Mouse (Mus musculus) heart, postnatal 14 days (tissue): ENCODE results near the gene Abcb8. TPM values are rescaled to one million over a fixed set of nuclear protein-coding genes. Genes with fewer than 3 reads are reported as not detected.

Experiments
- DNase-seq, 2 experiments: peaks; one replicate each; pipeline ENCODE4 v3.0.0; 2021 to 2022
- intact Hi-C: fragments of 180-260 bp; cut with DNase I; formaldehyde crosslinking; loops from one replicate; pipeline ENCODE4 v1.15.1; 2025
- total RNA-seq, 2 experiments: library from RNA; stranded (reverse); gene quantifications; 2 replicates each; pipeline ENCODE4 v1.2.3; 2021

The Abcb8 gene
- total RNA-seq, 2 experiments from 2014 or later, result 81.9 to 87.0 TPM

- intact Hi-C loops, result no loop called here
Measured at GRCm38 (mm10) chr5:24447624-24448298, 54.3 kb downstream of the Abcb8 start, which contains the start of gene Tmub1. TSS of gene Tmub1 (minus strand) at chr5:24447854.

GRCm38 (mm10) chr5:24451264-24452029, 58.0 kb downstream of the Abcb8 start:
- DNase-seq, result peak; percentile 90 to 92
- intact Hi-C loops, result loop anchor here (5.0 kb wide), 1 partner anchor 34 kb away; no protein-coding TSS in a partner anchor

More at GRCm38 (mm10) chr5:24447624-24448298, 54.3 kb downstream of the Abcb8 start, which contains the start of gene Tmub1:
- peak; percentile 77 to 83 for DNase-seq

- DNase-seq, result peak; percentile 33 to 40
- intact Hi-C loops, result loop anchor here (5.0 kb wide), 1 partner anchor 35 kb away; no protein-coding TSS in a partner anchor
Measured at GRCm38 (mm10) chr5:24452030-24452690, 58.7 kb downstream of the Abcb8 start, which contains the start of gene Agap3. TSS of gene Agap3 (plus strand) at chr5:24452177.

GRCm38 (mm10) chr5:24452691-24453233, 59.3 kb downstream of the Abcb8 start:
- intact Hi-C loops, result loop anchor here (5.0 kb wide), 1 partner anchor 35 kb away; no protein-coding TSS in a partner anchor

GRCm38 (mm10) chr5:24453283-24453984, 60.0 kb downstream of the Abcb8 start:
- intact Hi-C loops, result loop anchor here (5.0 kb wide), 1 partner anchor 36 kb away; no protein-coding TSS in a partner anchor
- no peak for DNase-seq

More at GRCm38 (mm10) chr5:24452691-24453233, 59.3 kb downstream of the Abcb8 start:
- DNase-seq, result peak; percentile 34 to 55

GRCm38 (mm10) chr5:24453985-24454303, 60.5 kb downstream of the Abcb8 start:
- intact Hi-C loops, result loop anchor here (2.0 to 5.0 kb wide), 2 partner anchors 15 to 37 kb away; no protein-coding TSS in a partner anchor
- no peak for DNase-seq

- DNase-seq, result no peak
- intact Hi-C loops, result loop anchor here (2.0 kb wide), 1 partner anchor 14 kb away; no protein-coding TSS in a partner anchor
Measured at GRCm38 (mm10) chr5:24455076-24455475, 61.6 kb downstream of the Abcb8 start.

- DNase-seq, result no peak
- intact Hi-C loops, result loop anchor here (2.0 kb wide), 1 partner anchor 13 kb away; no protein-coding TSS in a partner anchor
Measured at GRCm38 (mm10) chr5:24455613-24456012, 62.1 kb downstream of the Abcb8 start.

Other genes with a start within 250 kb of the Abcb8 start
- gene Nupl2, start 228.7 kb upstream of the Abcb8 start, total RNA-seq, result 1 to 10 TPM; 7.1 to 8.3 TPM
- 10 to 100 TPM; 75.5 to 85.8 TPM for gene Kcnh2, start 42.1 kb upstream of the Abcb8 start, total RNA-seq
- 10 to 100 TPM; 34.5 to 35.6 TPM for gene Nos3, start 28.9 kb upstream of the Abcb8 start, total RNA-seq
- under 1 TPM; 0.41 to 0.45 TPM for gene Atg9b, start 1.5 kb upstream of the Abcb8 start, total RNA-seq
- gene Asic3, start 19.7 kb downstream of the Abcb8 start, total RNA-seq, result under 1 TPM in 1 of 2 experiments, not detected in 1; 0.39 TPM
- 10 to 100 TPM; 22.5 to 23.4 TPM for gene Cdk5, start 29.9 kb downstream of the Abcb8 start, total RNA-seq
- 10 to 100 TPM; 41.3 to 51.5 TPM for gene Slc4a2, start 30.2 kb downstream of the Abcb8 start, total RNA-seq
- gene Fastk, start 51.6 kb downstream of the Abcb8 start, total RNA-seq, result 100 to 1,000 TPM; 239 to 243 TPM
- gene Tmub1, start 54.2 kb downstream of the Abcb8 start, total RNA-seq, result 10 to 100 TPM in 1 of 2 experiments, 1 to 10 TPM in 1; 9.2 to 10.9 TPM
- gene Agap3, start 58.5 kb downstream of the Abcb8 start, total RNA-seq, result 10 to 100 TPM; 71.0 to 72.2 TPM
- gene Gbx1, start 133.5 kb downstream of the Abcb8 start, total RNA-seq, result not detected
- 10 to 100 TPM; 70.2 to 72.5 TPM for gene Asb10, start 147.3 kb downstream of the Abcb8 start, total RNA-seq
- gene 4931409K22Rik, start 163.1 kb downstream of the Abcb8 start, total RNA-seq, result not detected
- 10 to 100 TPM; 44.0 to 45.7 TPM for gene Abcf2, start 183.8 kb downstream of the Abcb8 start, total RNA-seq
- 10 to 100 TPM; 12.4 to 14.3 TPM for gene Chpf2, start 193.1 kb downstream of the Abcb8 start, total RNA-seq
- 10 to 100 TPM; 59.2 to 60.7 TPM for gene Smarcd3, start 230.7 kb downstream of the Abcb8 start, total RNA-seq